Mouse (Mus musculus) kidney, adult 2 months (tissue): ENCODE data around the gene M1ap.

Source experiments
- CTCF ChIP-seq: fragments of 200-500 bp; conservative IDR thresholded peaks from 2 replicates; pipeline ENCODE4 v1.5.1; 2011; ENCODE audit warnings: low read depth, mild to moderate bottlenecking, control low read depth, low read length, moderate library complexity, mixed read lengths; ENCODE audit not compliant: insufficient read depth, insufficient read length
- POLR2A ChIP-seq: fragments of 200-500 bp; IDR thresholded peaks from one replicate; pipeline ENCODE4 v1.6.1; 2011; ENCODE audit warnings: low read depth, low read length, control low read depth

DNA sequence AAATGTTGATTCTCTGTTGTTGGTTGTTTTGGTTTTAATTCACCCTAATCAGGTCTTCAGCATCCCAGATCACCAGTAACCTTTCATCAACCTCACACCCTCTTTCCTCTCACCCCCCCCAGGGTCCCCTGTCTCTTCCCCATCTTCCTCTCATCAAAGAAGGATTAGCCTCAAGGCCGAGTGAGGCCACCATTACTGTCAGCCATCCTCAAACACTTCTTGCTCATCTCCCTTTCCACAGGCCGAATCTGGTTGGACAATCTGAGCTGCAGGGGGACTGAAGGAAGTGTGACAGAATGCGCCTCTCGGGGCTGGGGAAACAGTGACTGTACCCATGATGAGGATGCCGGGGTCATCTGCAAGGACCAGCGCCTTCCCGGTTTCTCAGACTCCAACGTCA is 90.5 kb downstream of the M1ap start:
- no peak for TF ChIP-seq CTCF
- TF ChIP-seq POLR2A, result no peak
